Mouse (Mus musculus): ENCODE data around the gene Eml3.

Gene Eml3

DNA sequence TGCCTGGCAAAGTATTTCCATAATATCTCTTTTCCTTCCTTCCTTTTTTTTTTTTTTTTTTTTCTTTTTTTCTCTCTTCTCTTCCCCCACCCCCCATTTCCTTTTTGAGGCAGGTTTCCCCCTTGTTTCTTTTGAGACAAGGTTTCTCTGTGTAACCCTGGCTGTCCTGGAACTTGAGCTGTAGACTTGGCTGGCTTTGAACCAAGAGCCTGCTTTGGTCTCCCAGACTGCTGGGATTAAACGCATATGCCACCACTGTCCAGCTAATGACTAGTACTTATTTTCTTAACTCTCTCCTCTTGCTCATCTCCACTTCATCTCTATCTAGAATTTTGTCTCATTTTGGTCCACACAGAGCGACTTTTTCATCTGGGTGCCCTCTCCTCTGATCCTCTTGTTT is 13.7 kb downstream of the Eml3 start:
- in situ Hi-C loops (cut with MboI; ENCODE audit: unreplicated experiment in 2 of 2) = loop anchor here in 1 of 2 experiments (25.0 kb wide), 1 partner anchor 206 kb away; the partner anchor contains the start of genes 1700092M07Rik, Stx5a and Wdr74

DNA sequence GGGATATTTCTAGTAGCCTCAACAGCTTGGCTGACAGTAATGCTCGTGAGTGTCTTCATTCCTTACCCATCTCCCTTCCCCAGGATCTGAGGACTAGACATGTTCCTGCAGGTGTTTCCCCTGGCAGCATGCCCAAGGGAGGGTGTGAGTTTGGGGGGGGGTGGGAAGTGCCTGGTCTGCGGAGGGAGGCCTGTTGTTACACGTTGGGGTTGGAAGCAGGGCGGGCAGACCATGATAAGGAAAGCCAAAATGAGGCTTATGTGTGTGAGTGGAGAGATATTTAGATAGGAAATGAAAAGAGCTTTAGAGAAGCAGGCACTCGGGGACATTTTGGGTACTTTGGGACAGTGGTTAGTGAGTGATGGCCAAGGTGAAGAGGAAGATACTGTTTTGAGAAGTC is 14.7 kb downstream of the Eml3 start:
- in situ Hi-C loops (cut with MboI; ENCODE audit: unreplicated experiment in 2 of 2) = loop anchor here in 1 of 2 experiments (25.0 kb wide), 1 partner anchor 207 kb away; the partner anchor contains the start of genes 1700092M07Rik, Stx5a and Wdr74

DNA sequence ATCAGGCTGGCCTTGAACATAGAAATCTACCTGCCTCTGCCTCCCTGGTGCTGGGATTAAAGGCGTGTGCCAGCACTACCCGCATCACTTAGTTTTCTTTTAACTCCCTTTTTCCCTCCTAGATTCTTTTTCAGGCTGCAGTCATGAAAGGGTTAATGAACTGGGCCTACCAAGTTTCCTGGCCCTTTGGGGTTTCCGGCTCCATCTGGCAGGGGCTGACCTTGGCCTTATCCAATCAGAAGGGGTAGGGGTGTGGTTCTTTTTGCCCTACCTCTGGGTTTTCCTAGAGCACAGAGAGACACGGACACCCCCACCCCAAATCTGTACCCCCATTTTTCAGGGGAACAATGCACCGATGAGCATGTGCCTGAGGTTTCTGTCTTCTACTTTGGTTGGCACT is 15.4 kb downstream of the Eml3 start:
- in situ Hi-C loops (cut with MboI; ENCODE audit: unreplicated experiment in 2 of 2) = loop anchor here in 1 of 2 experiments (25.0 kb wide), 1 partner anchor 207 kb away; the partner anchor contains the start of genes 1700092M07Rik, Stx5a and Wdr74

DNA sequence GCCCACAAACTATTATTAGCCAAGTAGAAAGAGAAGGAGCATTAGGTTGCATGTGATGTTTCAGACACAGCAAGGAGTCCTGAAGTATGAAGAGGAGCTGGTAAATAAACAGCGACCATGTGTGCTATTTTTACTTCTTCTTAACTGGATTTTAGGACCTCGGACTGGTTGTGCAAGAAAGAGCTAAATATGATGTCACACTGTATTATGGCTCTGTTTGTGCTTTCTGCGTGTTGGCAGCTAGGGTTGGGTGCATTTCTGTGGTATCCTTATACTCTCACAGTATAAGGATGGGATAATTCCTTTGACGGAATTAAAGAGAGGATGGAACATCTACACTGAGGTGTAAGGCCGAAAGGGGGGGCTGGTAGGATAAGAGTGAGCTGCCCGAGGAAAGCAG is 15.9 kb downstream of the Eml3 start:
- in situ Hi-C loops (cut with MboI; ENCODE audit: unreplicated experiment in 2 of 2) = loop anchor here in 1 of 2 experiments (25.0 kb wide), 1 partner anchor 208 kb away; the partner anchor contains the start of genes 1700092M07Rik, Stx5a and Wdr74

DNA sequence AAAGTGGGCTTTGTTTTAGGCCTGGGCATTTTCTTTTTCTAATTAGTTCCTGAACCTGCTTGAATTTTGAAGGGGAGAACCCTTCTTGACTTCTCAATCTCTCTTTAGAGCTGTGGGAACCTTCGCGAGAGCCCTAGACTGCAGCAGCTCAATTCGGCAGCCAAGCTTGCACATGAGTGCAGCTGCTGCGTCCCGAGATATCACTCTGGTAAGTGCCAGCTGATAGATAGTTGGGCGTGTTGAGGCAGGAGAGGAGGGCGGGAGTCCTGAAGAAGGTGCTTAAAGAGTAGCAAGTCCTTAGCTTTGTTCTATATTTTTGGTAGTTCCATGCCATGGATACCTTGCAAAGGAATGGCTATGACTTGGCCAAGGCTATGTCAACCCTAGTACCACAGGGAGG is 17.6 kb downstream of the Eml3 start:
- in situ Hi-C loops (cut with MboI; ENCODE audit: unreplicated experiment in 2 of 2) = loop anchor here in 1 of 2 experiments (25.0 kb wide), 1 partner anchor 210 kb away; the partner anchor contains the start of genes 1700092M07Rik, Stx5a and Wdr74

DNA sequence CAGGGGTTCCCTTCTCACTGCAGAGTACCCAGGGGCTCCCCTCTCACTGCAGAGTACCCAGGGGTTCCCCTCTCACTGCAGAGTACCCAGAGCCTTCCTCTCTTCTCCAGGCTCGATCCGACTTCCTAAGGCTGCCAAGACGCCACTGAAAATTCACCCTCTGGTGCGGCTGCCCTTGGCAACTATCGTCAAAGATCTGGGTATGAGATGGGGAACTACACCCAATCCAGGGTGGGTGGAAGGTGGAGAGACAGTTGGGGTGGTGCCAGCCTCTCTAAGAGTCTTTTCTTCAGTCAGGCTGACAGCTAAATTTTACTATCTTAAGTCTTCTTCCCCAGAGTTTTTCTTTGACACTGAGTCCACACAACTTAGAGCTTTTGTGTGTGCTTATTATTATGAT is 20.8 kb downstream of the Eml3 start:
- in situ Hi-C loops (cut with MboI; ENCODE audit: unreplicated experiment in 2 of 2) = loop anchor here in 1 of 2 experiments (25.0 kb wide), 1 partner anchor 88 kb away; the partner anchor contains the start of genes Lrrn4cl and Ubxn1

DNA sequence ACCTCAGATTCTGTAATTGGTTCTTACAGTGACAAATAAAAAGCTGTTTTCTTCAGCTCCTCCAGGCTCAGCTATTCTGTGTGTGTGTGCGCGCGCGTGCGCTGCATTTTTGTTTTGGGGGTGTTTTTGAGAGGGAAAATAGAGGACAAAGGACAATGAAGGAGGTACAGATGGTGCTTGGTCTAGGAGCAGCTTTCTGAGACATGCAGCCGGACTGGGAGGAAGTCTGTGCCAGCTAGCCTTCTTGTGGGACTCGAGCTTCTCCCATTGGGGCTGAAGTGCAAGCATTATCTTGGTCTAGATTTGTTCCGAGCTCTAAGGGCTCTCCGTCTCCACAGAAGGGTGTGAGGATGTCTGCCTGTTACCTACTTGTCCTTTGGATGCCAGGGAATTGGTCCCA is 22.9 kb downstream of the Eml3 start:
- in situ Hi-C loops (cut with MboI; ENCODE audit: unreplicated experiment in 2 of 2) = loop anchor here in 1 of 2 experiments (25.0 kb wide), 1 partner anchor 90 kb away; the partner anchor contains the start of genes Lrrn4cl and Ubxn1

DNA sequence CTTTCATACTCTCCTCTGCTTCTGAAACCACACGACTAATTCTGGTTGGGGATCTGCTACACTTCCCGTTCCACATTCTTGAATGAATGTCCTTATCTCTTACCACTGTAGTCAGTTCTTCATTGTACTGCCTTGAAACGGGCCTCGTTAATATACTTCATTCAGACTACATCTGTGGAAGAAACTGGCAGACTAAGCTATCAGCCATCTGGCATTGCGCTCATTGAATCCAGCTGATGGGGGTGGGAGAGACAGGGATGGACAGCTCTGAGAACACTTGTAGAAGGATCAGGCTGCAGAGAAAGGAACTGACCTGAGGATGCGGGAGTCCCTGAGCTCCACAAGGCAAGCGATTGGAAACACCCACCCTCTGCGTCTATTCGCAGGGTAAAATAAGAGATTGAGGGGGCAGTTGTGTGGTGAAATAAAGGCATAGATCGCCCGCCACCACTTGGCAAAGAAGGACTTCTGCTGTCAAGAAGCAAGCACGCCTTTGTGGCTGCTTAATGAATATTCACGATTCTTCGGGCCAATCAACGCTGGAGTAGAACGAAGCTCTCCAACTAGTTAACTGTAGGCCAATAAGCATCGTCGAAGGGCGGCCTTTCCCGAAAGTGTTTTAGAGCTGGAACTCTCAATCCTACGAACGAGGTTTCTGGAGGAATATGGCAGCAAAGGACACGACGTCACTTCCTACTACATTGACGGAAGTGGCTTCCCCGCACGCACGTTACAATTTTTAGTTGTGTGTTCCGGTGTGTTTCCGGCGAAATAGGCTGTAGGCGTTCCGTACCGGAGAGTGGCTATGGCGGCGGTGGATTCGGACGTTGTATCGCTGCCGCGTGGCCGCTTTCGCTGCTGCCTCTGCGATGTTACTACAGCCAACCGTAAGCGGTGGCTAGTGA is 24.0 kb downstream of the Eml3 start, which contains the start of gene Tut1:
Gene Tut1 (plus strand): TSS at position 713 of the 905 bp plus-strand sequence.
- in situ Hi-C loops (cut with MboI; ENCODE audit: unreplicated experiment in 2 of 2) = loop anchor here in 1 of 2 experiments (25.0 kb wide), 1 partner anchor 91 kb away; the partner anchor contains the start of genes Lrrn4cl and Ubxn1

DNA sequence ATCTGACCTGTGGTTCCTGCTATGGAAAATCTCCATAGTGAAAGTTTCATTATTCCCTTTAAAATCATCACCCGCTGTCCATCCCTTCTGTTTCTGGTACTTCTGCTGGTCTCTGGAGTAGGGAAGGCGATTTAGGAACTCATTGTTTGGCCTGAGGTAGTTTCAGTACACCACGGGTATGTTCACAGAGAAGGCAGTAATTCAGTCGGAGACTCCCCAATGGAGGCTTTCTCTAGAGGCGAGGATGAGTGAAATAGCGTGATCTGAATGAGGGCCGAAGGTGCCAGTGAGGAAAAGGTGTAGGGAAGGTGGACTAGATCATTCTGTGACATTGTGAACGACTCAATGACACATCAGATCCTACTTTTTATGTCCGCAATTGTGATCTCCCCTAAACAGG is 24.8 kb downstream of the Eml3 start:
- in situ Hi-C loops (cut with MboI; ENCODE audit: unreplicated experiment in 2 of 2) = loop anchor here in 1 of 2 experiments (25.0 kb wide), 1 partner anchor 92 kb away; the partner anchor contains the start of genes Lrrn4cl and Ubxn1

DNA sequence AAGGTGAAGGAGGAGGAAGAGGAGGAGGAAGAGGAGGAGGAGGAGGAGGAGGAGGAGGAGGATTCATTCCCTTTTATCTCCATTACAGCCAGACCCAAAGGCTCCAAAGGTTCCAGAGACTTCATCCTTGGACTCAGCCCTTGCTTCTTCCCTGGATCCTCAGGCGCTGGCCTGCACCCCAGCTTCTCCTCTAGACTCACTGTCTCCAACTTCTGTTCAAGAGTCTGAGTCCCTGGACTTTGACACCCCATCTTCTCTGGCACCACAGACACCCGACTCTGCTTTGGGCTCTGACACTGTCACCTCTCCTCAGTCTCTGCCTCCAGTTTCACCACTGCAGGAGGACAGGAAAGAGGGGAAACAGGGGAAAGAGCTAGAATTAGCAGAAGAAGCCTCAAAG is 32.9 kb downstream of the Eml3 start:
- in situ Hi-C loops (cut with MboI; ENCODE audit: unreplicated experiment in 2 of 2) = loop anchor here (5.0 to 25.0 kb wide), 2 partner anchors 80 to 100 kb away; partner anchors contain the start of genes Gm49403 (in 1 of the 2), Lbhd1 (in 1 of the 2), Lrrn4cl (in 1 of the 2) and Ubxn1 (in 1 of the 2)

DNA sequence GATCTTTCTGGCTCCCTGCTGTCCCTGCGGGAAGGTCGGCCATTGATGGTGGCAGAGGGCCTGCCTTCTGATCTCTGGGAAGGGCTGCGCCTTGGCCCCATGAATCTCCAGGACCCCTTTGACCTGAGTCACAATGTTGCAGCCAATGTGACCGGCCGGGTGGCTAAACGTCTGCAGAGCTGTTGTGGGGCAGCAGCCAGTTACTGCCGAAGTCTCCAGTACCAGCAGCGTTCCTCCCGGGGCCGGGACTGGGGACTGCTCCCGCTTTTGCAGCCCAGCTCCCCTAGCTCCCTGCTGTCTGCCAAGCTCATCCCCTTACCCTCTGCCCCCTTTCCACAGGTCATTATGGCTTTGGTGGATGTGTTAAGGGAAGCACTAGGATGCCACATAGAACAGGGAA is 35.7 kb downstream of the Eml3 start:
- in situ Hi-C loops (cut with MboI; ENCODE audit: unreplicated experiment in 2 of 2) = loop anchor here in 1 of 2 experiments (25.0 kb wide), 1 partner anchor 103 kb away; the partner anchor contains the start of genes Lrrn4cl and Ubxn1

DNA sequence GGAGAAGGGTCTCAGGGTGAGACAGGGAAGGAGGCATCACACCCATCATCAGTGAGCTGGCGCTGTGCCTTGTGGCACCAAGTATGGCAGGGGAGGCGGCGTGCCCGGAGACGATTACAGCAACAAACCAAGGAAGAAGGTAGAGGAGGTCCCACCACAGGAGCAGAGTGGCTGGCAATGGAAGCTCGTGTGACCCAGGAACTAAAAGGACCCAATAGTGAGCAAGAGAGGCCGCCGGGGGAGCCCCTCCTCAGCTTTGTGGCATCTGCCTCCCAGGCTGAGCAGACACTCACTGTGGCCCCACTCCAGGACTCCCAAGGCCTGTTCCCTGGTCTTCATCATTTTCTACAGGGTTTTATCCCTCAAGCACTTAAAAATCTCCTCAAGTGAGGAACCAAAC is 36.4 kb downstream of the Eml3 start:
- in situ Hi-C loops (cut with MboI; ENCODE audit: unreplicated experiment in 2 of 2) = loop anchor here in 1 of 2 experiments (25.0 kb wide), 1 partner anchor 103 kb away; the partner anchor contains the start of genes Lrrn4cl and Ubxn1

DNA sequence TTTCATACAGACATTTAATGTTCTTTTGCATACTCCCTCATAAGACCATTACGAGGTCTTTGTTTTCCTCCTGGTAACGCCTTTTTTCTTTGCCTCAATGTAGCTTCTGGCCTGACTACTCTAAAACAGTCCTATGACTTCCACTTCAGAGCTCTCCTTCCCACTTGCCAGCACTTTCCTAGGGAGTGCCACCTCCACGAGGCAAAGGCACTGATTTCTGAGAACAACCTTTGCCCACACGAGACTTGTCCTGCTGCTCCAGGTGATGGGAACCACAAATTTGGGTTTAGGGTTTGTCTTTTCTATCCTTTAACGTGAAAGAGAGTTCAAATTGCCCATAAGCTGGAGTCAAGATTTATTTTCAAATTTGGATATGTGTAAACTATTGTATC is 36.8 kb downstream of the Eml3 start:
- in situ Hi-C loops (cut with MboI; ENCODE audit: unreplicated experiment in 2 of 2) = loop anchor here in 1 of 2 experiments (25.0 kb wide), 1 partner anchor 104 kb away; the partner anchor contains the start of genes Lrrn4cl and Ubxn1

DNA sequence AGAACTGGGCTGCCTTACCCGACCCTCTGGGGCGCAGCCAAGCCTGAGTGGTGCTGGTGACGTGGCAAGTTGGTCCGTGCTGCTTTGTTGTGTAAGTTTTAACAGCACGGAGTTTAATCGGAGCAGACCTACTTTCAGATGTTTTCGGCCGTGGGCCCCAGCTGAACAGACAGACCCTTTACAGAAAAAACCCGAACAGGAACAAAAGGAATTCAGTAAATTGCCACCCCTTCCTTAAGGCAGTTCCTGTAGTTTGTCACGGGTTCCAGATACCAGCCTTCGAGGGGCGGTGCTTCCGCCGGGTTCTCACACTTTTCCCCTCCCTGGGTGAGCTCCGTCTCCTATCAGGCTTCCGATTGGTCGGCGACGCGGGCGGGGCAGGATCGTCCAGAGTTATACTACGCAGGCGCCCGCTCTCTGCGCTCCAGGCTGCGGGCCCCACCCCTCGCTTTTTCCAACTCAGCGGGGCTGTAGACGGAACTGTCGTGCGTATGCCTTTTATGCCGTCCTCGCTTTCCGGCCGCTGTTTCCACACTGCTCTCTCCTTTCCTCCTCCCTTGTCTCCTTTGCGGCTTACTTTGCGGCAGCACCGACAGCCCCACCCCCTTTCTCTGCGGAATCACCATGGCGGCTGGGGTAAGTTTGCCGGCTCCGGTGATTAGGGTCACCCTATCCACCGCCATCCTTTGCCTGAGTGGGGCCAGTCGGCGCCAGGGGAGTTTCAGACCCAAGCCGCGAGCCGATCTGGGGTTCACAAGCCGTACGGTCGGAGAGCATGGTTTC is 37.4 kb downstream of the Eml3 start, which contains the start of gene Eef1g:
Gene Eef1g (plus strand): TSS at position 452 of the 783 bp plus-strand sequence.
- in situ Hi-C loops (cut with MboI; ENCODE audit: unreplicated experiment in 2 of 2) = loop anchor here in 1 of 2 experiments (25.0 kb wide), 1 partner anchor 104 kb away; the partner anchor contains the start of genes Lrrn4cl and Ubxn1

DNA sequence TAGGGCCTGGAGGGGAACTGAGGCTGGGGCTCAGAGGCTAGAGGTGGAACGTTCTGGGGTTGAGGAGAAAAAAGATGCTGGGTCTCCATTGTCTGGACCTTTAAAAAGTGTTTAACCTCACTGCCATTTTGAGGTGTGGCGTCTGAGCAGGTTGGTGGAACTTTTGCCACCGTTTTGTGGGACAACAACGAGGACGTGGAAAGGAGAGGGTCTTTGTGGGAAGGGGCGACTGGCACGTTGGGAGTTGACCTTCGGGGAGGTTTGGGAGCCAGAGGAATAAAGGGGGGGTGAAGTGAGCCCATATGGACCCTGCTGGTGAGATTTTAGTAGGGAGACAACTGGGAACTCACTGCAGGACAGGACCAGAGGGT is 38.0 kb downstream of the Eml3 start:
- in situ Hi-C loops (cut with MboI; ENCODE audit: unreplicated experiment in 2 of 2) = loop anchor here in 1 of 2 experiments (25.0 kb wide), 1 partner anchor 105 kb away; the partner anchor contains the start of genes Lrrn4cl and Ubxn1

DNA sequence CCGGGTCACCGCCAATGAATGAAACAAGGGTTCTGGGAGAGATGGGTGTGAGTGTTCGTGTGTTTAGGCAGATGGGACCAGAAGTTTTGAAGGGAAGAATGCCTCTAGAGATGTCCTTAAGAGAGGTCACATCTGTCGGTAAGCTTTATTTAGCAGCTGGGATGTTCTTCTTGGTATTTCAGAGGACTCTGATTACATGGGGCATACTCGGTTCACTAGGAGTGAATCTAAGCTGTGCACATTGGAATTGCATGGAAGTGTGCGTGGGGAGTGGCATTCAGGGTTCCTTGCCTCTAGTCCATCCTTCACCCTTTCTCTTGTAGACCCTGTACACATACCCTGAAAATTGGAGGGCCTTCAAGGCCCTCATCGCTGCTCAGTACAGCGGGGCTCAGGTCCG is 38.5 kb downstream of the Eml3 start:
- in situ Hi-C loops (cut with MboI; ENCODE audit: unreplicated experiment in 2 of 2) = loop anchor here in 1 of 2 experiments (25.0 kb wide), 1 partner anchor 106 kb away; the partner anchor contains the start of genes Lrrn4cl and Ubxn1

DNA sequence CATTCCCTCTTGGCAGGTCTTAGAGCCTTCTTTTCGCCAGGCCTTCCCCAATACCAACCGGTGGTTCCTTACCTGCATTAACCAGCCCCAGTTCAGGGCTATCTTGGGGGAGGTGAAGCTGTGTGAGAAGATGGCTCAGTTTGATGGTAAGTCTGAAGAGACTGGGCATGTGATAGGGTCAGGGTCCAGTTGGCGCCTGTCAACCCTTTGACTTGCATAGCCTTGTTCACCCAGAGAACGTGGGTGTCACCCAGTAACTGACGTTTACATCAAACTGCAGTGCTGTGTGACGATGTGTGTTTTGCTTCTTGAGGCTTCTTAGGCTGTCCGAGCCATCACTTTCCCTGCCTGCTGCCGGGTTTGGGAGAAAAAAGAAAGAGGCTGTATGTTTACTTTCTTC is 43.1 kb downstream of the Eml3 start:
- in situ Hi-C loops (cut with MboI; ENCODE audit: unreplicated experiment in 2 of 2) = loop anchor here (5.0 to 25.0 kb wide), 2 partner anchors 110 to 115 kb away; partner anchors contain the start of genes Lrrn4cl (in 1 of the 2) and Ubxn1 (in 1 of the 2)

DNA sequence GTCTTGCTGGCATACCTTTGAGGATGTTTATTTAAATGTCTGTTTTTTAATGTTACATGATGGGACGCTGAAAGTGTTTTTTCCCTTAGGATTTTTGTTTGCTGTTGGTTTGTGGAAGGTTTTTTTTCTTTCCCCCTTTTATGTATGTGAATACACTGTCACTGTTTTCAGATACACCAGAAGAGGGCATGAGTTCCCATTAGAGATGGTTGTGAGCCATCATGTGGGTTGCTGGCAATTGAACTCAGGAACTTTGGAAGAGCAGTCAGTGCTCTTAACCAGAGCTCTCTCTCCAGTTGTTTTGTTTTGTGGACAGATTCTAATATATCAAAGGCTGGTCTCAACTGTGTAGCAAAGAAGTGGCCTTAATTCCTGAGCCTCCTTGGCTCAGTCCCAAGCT is 45.3 kb downstream of the Eml3 start:
- in situ Hi-C loops (cut with MboI; ENCODE audit: unreplicated experiment in 2 of 2) = loop anchor here (5.0 to 25.0 kb wide), 3 partner anchors 112 to 412 kb away; partner anchors contain the start of genes Lrrn4cl (in 1 of the 2) and Ubxn1 (in 1 of the 2)

DNA sequence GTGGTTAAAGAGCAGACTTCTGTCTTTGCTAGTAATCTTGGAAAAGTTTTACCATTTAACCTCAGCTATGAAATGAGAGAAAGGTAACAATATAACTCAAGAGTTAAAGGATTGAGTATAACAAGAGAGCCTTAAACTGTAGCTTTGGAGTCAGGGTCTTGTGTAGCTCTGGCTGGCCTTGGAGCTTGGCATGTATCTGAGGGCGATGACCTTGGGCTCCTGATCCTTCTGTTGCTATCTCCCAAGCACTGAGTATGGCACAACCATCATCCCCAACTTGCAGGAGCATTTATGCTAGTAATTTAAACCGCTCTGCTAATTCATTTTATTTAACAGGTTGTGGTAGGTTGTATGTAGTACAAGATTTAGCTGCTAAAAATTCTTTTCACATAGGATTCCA is 46.1 kb downstream of the Eml3 start:
- in situ Hi-C loops (cut with MboI; ENCODE audit: unreplicated experiment in 2 of 2) = loop anchor here in 1 of 2 experiments (25.0 kb wide), 1 partner anchor 413 kb away; no protein-coding TSS in a partner anchor
